Mouse (Mus musculus) forebrain, postnatal 0 days (tissue): ENCODE results near the gene Serpind1. TPM values are rescaled to one million over a fixed set of nuclear protein-coding genes. Genes with fewer than 3 reads are reported as not detected.

ENCODE experiments used
- ATAC-seq: fragments of 200-750 bp; cut with Nextera tagmentation; 2 replicates; pipeline ENCODE4 v1.8.0; 2017; ENCODE audit warnings: mild to moderate bottlenecking, moderate library complexity
- DNase-seq: peaks from one replicate; pipeline ENCODE4 v3.0.0-alpha.2; 2015
- H3K27ac ChIP-seq: fragments of 300-500 bp; sonication (generic); 2 replicates; pipeline ENCODE4 v1.5.1; 2014; ENCODE audit warnings: low read depth, mild to moderate bottlenecking, antibody characterized with exemption, low read length, moderate library complexity, mixed read lengths
- H3K27me3 ChIP-seq: fragments of 300-500 bp; sonication (generic); 2 replicates; pipeline ENCODE4 v1.6.1; 2014; ENCODE audit warnings: mild to moderate bottlenecking, low read length, mixed read lengths; ENCODE audit not compliant: insufficient read depth
- H3K36me3 ChIP-seq: fragments of 300-500 bp; sonication (generic); 2 replicates; pipeline ENCODE4 v1.6.1; 2014; ENCODE audit warnings: mild to moderate bottlenecking, moderate library complexity; ENCODE audit not compliant: insufficient read depth
- H3K4me1 ChIP-seq: fragments of 300-500 bp; sonication (generic); 2 replicates; pipeline ENCODE4 v1.6.1; 2014; ENCODE audit warnings: antibody characterized with exemption; ENCODE audit not compliant: insufficient read depth
- H3K4me2 ChIP-seq: fragments of 300-500 bp; sonication (generic); 2 replicates; pipeline ENCODE4 v1.6.1; 2014; ENCODE audit warnings: low read depth, mild to moderate bottlenecking, moderate library complexity
- H3K4me3 ChIP-seq: fragments of 300-500 bp; sonication (generic); 2 replicates; pipeline ENCODE4 v1.5.1; 2014; ENCODE audit warnings: low read depth, low read length, mixed read lengths
- H3K9ac ChIP-seq: fragments of 300-500 bp; sonication (generic); 2 replicates; pipeline ENCODE4 v1.6.1; 2014; ENCODE audit warnings: mild to moderate bottlenecking
- H3K9me3 ChIP-seq: fragments of 300-500 bp; sonication (generic); 2 replicates; pipeline ENCODE4 v1.6.1; 2016; ENCODE audit warnings: low read length
- CTCF ChIP-seq: sonication (generic); IDR thresholded peaks from 2 replicates; pipeline ENCODE4 v1.5.1; 2016; ENCODE audit warnings: antibody characterized with exemption, control low read depth, low read depth
- WGBS: fragments of 180-500 bp; shearing (Covaris S2); extraction: QIAGEN DNeasy Blood & Tissue Kit; methylation state at CpG from one replicate; pipeline ENCODE4 v1.1.7; 2014; 5-methylcytosine and 5-hydroxymethylcytosine counted together
- polyA plus RNA-seq: library from polyadenylated mRNA; unstranded; fragments of >200 nt; fragmentation: Nextera tagmentation; extraction: Ambion mirVana; gene quantifications from 2 replicates; pipeline ENCODE4 v1.2.1, GENCODE M21; 2015
- total RNA-seq: library from RNA; depleted of rRNA; stranded (reverse); fragments of >200 nt; gene quantifications from 2 replicates; pipeline ENCODE4 v1.2.3, GENCODE M21; 2014; rRNA removed

Serpind1 gene
- total and polyA plus RNA-seq, 2 experiments from 2014 or later = 4.2 to 5.0 TPM

GRCm38 (mm10) chr16:17392784-17393183 is 61.6 kb downstream of the Serpind1 start:
- no peak overlapping the region for H3K9ac ChIP-seq
- H3K27me3 ChIP-seq = no peaks in the 10 kb centered on the region
- H3K4me3 ChIP-seq = no peak overlapping the region
- 66% methylated on average over 4 of the region's 4 CpGs for WGBS
- H3K9me3 ChIP-seq = no peaks in the 10 kb centered on the region
- TF ChIP-seq CTCF = no peak
- no peak for ATAC-seq
- DNase-seq = no peak
- no peaks in the 10 kb centered on the region for H3K36me3 ChIP-seq
- no peaks in the 10 kb centered on the region for H3K4me1 ChIP-seq
- no peak overlapping the region for H3K27ac ChIP-seq
- no peak overlapping the region for H3K4me2 ChIP-seq

Other genes starting within 250 kb of the Serpind1 start
- gene Ppil2, start 220.1 kb upstream of the Serpind1 start, total RNA-seq = 100 and 104 TPM in 2 replicates
- gene Ppil2, start 220.1 kb upstream of the Serpind1 start, polyA plus RNA-seq = 99.3 and 111 TPM in 2 replicates
- 3.8 and 5.4 TPM in 2 replicates for gene 2610318N02Rik, start 206.2 kb upstream of the Serpind1 start, total RNA-seq
- 10.1 and 10.6 TPM in 2 replicates for gene 2610318N02Rik, start 206.2 kb upstream of the Serpind1 start, polyA plus RNA-seq
- 13.5 and 19.2 TPM in 2 replicates for gene Sdf2l1, start 199.0 kb upstream of the Serpind1 start, total RNA-seq
- gene Sdf2l1, start 199.0 kb upstream of the Serpind1 start, polyA plus RNA-seq = 16.2 and 19.9 TPM in 2 replicates
- 57.4 and 73.2 TPM in 2 replicates for gene Ydjc, start 186.8 kb upstream of the Serpind1 start, total RNA-seq
- 44.7 and 45.0 TPM in 2 replicates for gene Ydjc, start 186.8 kb upstream of the Serpind1 start, polyA plus RNA-seq
- gene Ccdc116, start 184.1 kb upstream of the Serpind1 start, total RNA-seq = 5.5 and 6.2 TPM in 2 replicates
- gene Ccdc116, start 184.1 kb upstream of the Serpind1 start, polyA plus RNA-seq = 2.5 and 4.1 TPM in 2 replicates
- 127 and 136 TPM in 2 replicates for gene Ube2l3, start 128.7 kb upstream of the Serpind1 start, total RNA-seq
- gene Ube2l3, start 128.7 kb upstream of the Serpind1 start, polyA plus RNA-seq = 330 and 371 TPM in 2 replicates
- gene Rimbp3, start 122.8 kb upstream of the Serpind1 start, total RNA-seq = 3.0 and 3.3 TPM in 2 replicates
- gene Rimbp3, start 122.8 kb upstream of the Serpind1 start, polyA plus RNA-seq = 0.92 and 1.3 TPM in 2 replicates
- 10.4 and 14.9 TPM in 2 replicates for gene Hic2, start 97.8 kb upstream of the Serpind1 start, total RNA-seq
- gene Hic2, start 97.8 kb upstream of the Serpind1 start, polyA plus RNA-seq = 2.7 and 4.3 TPM in 2 replicates
- 55.2 and 71.0 TPM in 2 replicates for gene Tmem191c, start 55.3 kb upstream of the Serpind1 start, total RNA-seq
- 36.2 and 53.5 TPM in 2 replicates for gene Tmem191c, start 55.3 kb upstream of the Serpind1 start, polyA plus RNA-seq
- gene Snap29, start 74.6 kb downstream of the Serpind1 start, total RNA-seq = 41.9 and 43.2 TPM in 2 replicates
- 14.5 and 19.9 TPM in 2 replicates for gene Snap29, start 74.6 kb downstream of the Serpind1 start, polyA plus RNA-seq
- gene Pi4ka, start 74.9 kb downstream of the Serpind1 start, total RNA-seq = 106 and 107 TPM in 2 replicates
- gene Pi4ka, start 74.9 kb downstream of the Serpind1 start, polyA plus RNA-seq = 32.6 and 41.2 TPM in 2 replicates
- gene Crkl, start 120.6 kb downstream of the Serpind1 start, total RNA-seq = 31.4 and 55.4 TPM in 2 replicates
- gene Crkl, start 120.6 kb downstream of the Serpind1 start, polyA plus RNA-seq = 44.5 and 60.5 TPM in 2 replicates
- gene Aifm3, start 158.2 kb downstream of the Serpind1 start, total RNA-seq = 15.2 and 21.8 TPM in 2 replicates
- gene Aifm3, start 158.2 kb downstream of the Serpind1 start, polyA plus RNA-seq = 7.5 and 12.7 TPM in 2 replicates
- gene Lztr1, start 177.3 kb downstream of the Serpind1 start, total RNA-seq = 206 and 244 TPM in 2 replicates
- 91.4 and 103 TPM in 2 replicates for gene Lztr1, start 177.3 kb downstream of the Serpind1 start, polyA plus RNA-seq
- 69.2 and 71.0 TPM in 2 replicates for gene Thap7, start 199.8 kb downstream of the Serpind1 start, total RNA-seq
- 58.3 and 64.4 TPM in 2 replicates for gene Thap7, start 199.8 kb downstream of the Serpind1 start, polyA plus RNA-seq
- gene Lrrc74b, start 229.9 kb downstream of the Serpind1 start, total RNA-seq = 3.0 and 3.5 TPM in 2 replicates
- gene Lrrc74b, start 229.9 kb downstream of the Serpind1 start, polyA plus RNA-seq = 2.3 and 4.1 TPM in 2 replicates
- 1.3 and 1.9 TPM in 2 replicates for gene P2rx6, start 230.5 kb downstream of the Serpind1 start, total RNA-seq
- 1.5 and 2.8 TPM in 2 replicates for gene P2rx6, start 230.5 kb downstream of the Serpind1 start, polyA plus RNA-seq